Mouse (Mus musculus) stomach, postnatal 0 days (tissue): ENCODE measurements around the gene Gpr132.

ENCODE experiments used
- CTCF ChIP-seq: IDR thresholded peaks from 2 replicates; pipeline ENCODE4 v1.5.1; 2016; ENCODE audit warnings: antibody characterized with exemption, low read depth, mild to moderate bottlenecking, moderate library complexity
- EP300 ChIP-seq: optimal IDR thresholded peaks from 2 replicates; pipeline ENCODE3; 2016; ENCODE audit warnings: antibody characterized with exemption

DNA sequence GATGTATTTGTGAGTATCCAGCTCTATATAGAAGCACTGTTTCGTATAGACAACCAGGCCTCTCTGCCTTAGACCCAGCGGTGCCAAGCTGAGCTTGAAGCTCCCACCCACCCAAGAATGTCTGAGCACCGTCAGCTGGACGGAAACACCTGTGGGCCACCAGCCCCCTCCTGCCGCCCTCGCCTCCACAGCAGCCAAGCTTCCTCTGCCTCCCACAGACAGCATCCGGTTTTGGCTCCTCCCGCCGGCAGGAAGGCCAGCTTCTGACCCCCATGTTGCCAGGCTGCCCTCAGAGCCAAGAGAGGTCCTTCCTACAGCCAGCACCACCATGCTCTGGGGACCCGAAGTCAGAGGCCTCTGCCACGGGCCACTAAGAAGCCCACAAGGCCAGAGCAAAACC, 46.5 kb upstream of the Gpr132 start:
- TF ChIP-seq CTCF (no peak), EP300 (no peak)
